Mouse (Mus musculus) MEL-GATA-1-ER (cell line): Measurements from ENCODE around the gene Ppm1k.
"Not testable (repeated sequence)": the region's sequence is repeated elsewhere in the genome, so short reads cannot be mapped to it uniquely, and the experiment has no call there.

Experiments used
- DNase-seq: peaks from one replicate; pipeline ENCODE4 v3.0.0-alpha.2; 2012; ENCODE audit warnings: low read depth; ENCODE audit errors: extremely low read depth

Gene Ppm1k

GRCm38 (mm10) chr6:57535386-57535936 is at the start of gene Ppm1k:
Gene Ppm1k (minus strand): TSS chr6:57535468.
- DNase-seq, result peak; percentile 98

GRCm38 (mm10) chr6:57582356-57582755 is 47.1 kb upstream of the Ppm1k start:
- DNase-seq, result peak; percentile 34

DNA sequence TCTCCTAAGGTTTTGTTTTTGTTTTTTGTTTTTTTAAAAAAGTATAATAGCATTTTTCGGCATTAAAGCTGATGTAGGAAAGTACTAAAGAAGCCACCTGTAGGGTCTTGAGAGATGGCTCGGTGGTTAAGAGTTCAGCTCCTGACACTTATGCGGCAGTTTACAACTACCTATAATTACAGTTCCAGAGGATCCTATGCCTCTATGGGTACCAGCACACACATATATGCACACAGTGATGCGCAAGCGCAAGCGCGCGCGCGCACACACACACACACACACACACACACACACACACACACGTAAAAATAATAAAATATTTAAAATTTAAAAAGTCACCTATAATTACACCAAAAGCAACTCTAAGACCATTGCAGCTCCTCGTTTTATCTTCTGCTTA is 46.3 kb upstream of the Ppm1k start:
- peak; percentile 54 for DNase-seq

DNA sequence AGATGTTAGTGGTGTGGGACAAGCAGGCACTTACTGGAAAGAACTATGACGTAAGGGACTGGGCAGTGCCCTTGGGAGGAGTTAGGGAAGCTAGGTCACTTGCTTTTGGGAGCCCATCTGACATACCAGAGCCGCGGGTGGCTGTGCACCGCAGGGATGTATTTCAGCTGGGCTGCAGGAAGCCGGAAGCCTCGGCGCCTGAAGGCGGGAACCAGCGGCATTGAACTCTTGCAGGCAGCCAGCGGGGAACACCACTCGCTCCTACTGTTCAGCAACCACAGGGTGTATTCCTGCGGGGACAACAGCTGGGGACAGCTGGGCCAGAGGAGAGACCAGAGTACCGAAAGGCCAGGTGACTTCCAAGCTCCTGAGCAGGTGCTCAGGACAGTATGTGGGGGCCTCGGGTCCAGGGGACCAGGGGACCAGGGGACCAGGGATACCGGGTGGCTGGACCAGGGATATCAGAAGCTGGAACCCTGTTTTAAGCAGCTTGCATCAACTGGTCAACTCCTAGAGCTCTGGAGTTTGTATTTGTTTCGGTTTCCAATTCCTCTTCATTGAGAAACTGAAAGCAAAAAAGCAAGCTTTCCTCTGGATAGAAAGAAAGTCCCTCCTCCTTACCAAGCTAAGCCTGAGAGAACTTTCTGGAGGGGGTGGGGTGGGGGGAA is 45.7 kb upstream of the Ppm1k start, which contains the start of gene Herc6:
Gene Herc6, plus strand, starts transcription at position 120 of the 668 bp plus-strand sequence.
- peak; percentile 63 for DNase-seq

DNA sequence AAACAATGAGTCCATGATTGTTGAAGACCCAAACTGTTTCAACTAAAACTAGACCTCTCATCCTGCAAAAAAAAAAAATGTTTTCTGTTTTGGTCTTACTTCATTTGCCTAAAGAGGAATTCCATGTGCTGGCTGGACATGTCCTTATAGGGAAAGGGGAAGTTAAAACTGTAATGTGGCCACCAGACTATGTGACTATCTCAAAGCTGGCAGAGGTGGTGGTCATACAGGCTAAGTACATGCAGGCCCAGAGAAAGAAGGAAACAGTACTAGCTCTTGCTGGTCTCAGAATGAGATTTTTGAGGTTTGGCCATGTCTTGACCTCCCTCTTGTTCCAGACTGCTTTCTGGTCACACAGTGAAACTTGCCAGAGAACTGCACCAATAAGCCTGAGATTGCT is 36.3 kb upstream of the Ppm1k start:
- no peak for DNase-seq

DNA sequence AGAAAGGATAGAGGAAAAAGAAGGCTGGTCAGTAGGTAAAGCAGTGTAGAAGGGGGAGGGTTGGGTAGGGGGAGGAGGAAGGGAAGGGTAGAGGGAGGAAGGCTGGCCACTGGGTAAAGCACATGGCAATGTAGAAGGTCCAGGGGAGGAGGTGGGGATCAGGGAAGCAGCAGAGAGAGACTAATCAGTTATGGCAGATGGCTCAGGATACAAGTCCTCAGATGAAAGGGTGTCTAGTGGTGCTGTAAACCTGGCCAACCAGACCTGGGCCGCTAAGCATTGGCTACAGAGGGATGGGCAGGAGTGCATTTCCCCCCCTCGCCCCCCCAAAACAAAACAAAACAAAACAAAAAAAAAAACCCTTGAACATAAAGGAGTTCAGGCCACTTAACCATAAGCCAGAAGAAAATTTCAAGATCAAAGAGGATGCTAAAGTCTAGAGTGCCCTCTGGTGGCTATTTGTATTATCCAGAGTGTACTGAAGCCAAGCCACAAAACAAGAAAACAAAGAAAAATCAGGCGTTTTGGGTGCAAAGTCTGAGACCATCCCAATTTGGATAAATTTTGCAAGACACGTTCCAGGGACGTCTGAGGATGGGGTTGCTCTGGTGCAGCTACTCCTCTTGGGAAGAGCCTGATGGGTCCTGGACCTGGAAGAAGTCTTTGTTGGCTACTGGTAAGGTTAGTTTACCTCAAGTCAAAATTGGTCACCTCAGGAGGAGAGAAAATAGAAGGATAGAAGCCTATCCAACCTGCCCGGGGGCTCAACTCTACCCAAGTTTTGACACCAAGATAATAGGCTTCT is 35.1 kb upstream of the Ppm1k start:
- peak; percentile 40 for DNase-seq

DNA sequence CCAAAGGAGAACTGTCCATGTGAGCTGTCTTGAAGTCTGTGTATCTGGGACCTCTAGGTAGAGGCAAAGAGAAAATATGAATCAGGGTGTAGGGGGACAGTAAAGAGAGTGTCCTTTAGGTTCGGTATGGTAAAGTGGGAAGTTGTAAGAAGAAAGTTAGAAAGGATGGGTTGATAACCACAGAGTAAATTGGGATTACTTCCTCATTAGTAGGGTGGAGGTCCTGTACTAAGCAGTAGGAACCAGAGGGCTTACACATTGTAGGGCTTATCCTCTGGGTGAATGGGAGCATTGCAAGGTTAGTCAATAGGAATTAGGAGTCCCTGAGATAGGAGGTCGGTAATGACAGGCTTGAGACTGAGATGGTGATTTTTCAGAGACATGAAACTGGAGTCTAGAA is 32.4 kb upstream of the Ppm1k start:
- DNase-seq, result peak; percentile 19

- no peak for DNase-seq
These were observed 30.2 kb upstream of the Ppm1k start for GRCm38 (mm10) chr6:57565452-57565851.

DNA sequence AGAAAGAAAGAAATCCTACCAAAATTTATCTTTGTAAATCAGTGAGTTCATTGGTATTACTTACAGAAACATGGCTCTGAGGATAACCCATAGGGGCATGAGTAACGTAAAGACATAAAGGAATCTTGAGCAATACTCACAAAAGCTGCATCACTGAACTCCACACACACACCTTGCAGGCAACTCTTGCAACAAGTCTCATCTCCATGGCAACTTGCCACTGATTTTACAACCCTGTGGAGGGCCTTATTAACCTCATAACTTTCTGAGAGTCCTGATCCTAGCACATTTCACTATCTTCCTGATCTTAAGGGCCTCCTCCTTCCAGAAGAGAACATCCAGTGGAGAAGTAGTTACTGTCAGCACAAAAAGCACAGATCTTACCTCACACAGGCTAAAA is 28.2 kb upstream of the Ppm1k start:
- DNase-seq, result no peak

- no peak for DNase-seq
These were observed 22.6 kb upstream of the Ppm1k start for GRCm38 (mm10) chr6:57557796-57558317.

DNA sequence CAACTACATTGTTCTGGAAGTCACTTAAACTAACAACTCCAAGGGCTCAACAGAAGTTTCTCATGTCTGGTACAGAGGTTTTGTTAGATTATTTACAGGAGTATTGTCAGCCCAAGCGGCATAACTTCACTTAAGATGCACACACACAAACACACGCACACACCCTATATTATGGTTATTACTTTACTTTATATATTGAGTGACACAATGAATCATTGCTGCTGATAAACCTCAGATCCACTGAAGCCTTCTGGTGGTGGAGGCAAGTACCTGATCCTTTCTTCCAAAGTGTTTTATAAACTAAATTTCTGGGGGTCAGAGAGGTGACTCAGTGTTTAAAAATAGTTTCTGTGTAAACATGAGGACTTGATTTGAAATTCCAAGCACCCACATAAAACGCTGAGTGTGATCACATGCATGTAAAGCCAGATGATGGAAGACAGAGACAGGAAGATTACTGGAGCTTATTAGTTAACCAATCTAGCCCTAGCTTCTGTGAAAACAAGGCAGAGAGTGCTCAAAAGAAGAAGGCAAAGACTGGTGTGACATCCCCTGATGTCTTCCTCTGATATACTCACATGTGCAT is 16.0 kb upstream of the Ppm1k start:
- DNase-seq, result no peak

DNA sequence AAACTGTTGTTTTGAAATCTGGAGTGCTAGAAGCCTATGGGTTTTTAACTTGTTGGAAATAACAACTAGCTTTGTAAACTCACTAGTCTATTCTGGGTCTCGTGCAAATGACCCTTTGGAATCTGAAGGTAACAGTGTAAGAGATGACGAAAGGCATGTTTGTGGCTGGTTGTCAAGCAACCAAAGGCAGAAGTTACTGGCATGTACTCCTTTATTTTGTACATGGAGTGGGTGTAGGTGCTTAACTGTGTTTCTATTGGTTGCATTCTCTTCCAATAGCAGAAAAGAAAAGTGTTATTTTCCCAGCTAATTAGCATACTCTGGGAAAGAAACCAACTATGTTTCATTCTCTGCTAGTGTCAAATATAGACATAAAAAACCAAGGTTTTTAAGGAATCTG is 9.6 kb upstream of the Ppm1k start:
- no peak for DNase-seq

- DNase-seq, result not testable (repeated sequence)
These were observed 8.3 kb upstream of the Ppm1k start for GRCm38 (mm10) chr6:57543591-57543990.

DNA sequence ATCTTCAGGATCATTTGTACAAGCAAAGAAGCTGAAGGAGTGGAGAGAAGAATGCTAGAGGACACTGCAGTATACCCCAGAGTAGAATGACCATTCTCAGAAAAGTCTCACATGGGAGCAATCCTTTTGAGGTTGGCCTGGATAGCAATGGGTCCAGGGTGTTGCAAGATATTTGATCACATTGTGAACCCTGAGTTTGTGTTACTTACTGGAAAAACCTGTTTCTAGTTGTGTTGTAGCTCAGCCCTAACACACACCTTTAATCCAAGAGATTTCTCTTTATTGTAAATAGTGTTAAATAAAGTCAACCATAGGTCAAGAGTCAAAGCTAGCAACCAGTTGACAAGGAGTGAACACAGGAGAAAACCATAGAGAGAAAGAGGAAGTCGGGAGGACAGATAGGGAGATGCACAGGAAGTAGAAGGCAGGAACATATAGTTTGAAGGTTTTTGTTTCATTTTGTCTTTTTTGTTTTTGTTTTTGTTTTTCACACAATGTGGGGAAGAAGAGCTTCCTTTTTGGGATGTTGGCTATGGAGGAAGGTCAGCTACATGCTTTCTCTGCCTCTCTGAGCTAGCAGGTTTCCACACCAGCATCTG is 6.6 kb upstream of the Ppm1k start:
- peak; percentile 56 for DNase-seq

GRCm38 (mm10) chr6:57540950-57541498 is 5.8 kb upstream of the Ppm1k start:
- DNase-seq, result no peak

DNA sequence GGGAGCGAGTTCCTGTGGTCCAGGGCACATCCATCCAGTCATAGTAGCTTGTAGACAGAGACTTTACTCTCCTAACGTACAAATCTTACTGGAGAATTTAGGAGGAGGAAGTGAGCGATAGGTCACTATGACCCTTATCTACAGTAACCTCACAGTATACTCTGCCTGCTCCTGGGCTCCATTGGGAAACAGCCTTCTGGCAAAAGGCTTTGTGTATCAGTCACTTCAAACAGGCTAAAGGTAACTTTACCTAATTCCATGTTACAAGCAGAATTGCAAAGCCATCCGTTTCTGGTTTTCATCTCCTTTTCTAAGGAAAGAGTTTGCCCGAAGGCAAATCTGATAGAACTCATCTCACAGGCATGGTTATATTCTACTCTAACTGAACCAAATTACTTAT is 2.6 kb upstream of the Ppm1k start:
- DNase-seq, result no peak

- peak; percentile 25 for DNase-seq
These were observed 852 bp upstream of the Ppm1k start for GRCm38 (mm10) chr6:57535971-57536669.

- DNase-seq, result peak; percentile 41
These were observed 519 bp downstream of the Ppm1k start for GRCm38 (mm10) chr6:57534611-57535286.

- no peak for DNase-seq
These were observed 1.0 kb downstream of the Ppm1k start for GRCm38 (mm10) chr6:57534231-57534610.

- DNase-seq, result peak; percentile 38
These were observed 1.9 kb downstream of the Ppm1k start for GRCm38 (mm10) chr6:57533410-57533809.
